Comparison of ENCODE assay signal across 11 mouse cellular contexts in the genomic region with DNA sequence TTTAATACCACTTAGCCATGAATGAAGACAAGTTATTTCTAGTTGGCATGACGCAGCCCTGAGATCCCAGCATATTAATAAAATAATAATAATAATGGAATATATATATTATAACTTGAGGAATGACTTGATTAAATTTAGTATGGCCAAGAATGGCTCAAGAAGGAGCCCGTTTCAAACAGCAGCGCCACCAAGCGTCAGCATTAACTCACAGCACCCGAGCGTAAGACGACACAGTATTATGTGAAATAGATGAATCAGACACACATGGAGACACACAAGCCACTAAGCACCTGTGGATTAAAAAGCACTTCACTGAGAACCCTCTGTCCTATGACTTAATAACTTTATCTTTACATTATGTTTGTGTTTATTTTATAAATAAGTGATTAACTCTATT. TPM values are rescaled to one million over a fixed set of nuclear protein-coding genes. Genes with fewer than 3 reads are reported as not detected.
DNase-seq lines count a peak whose midpoint lies in the region; ATAC-seq and TF ChIP-seq lines count a peak whose summit lies in the region.
"Had no signal": no experiment of that assay in that cellular context is flagged by ENCODE, and none has a peak within 500 bp of the region (broad histone marks: within the 10 kb centered on the region; RNA-seq: fewer than 3 reads in every experiment).

No protein-coding gene starts in this region.

- no peak overlapping the region for H3K9ac ChIP-seq in kidney, embryonic 16.5 days (replicated peaks; ENCODE audit: low read length)

- H3K4me3 ChIP-seq in kidney, embryonic 16.5 days (ENCODE audit: low read length): no peak overlapping the region
- no peak overlapping the region for H3K4me3 ChIP-seq in thymus, adult 2 months (ENCODE audit: control insufficient read depth, insufficient read depth, low read length)

- H3K27me3 ChIP-seq in kidney, embryonic 16.5 days (ENCODE audit: insufficient read depth, low read length): no peaks in the 10 kb centered on the region
- H3K27me3 ChIP-seq in thymus, adult 2 months (ENCODE audit: control insufficient read depth, insufficient read depth, low read length): no peaks in the 10 kb centered on the region

- TF ChIP-seq CTCF in thymus, adult 2 months (IDR thresholded peaks at IDR 0.05; ENCODE audit: borderline replicate concordance, control insufficient read depth, extremely low read depth, insufficient read depth, low read length, poor library complexity): no peak

- H3K36me3 ChIP-seq in kidney, embryonic 16.5 days (ENCODE audit: insufficient read depth, low read length): 0 out of 2 replicates have a peak, but pooled peaks cover 7% of the 10 kb centered on the region
- H3K36me3 ChIP-seq in thymus, adult 2 months (ENCODE audit: control insufficient read depth, insufficient read depth, low read length): peaks cover 15% of the 10 kb centered on the region

- no peaks in the 10 kb centered on the region for H3K9me3 ChIP-seq in kidney, embryonic 16.5 days (ENCODE audit: low read length)

- 53% methylated on average over 7 of the region's 7 CpGs for WGBS in kidney, embryonic 16.5 days
- 86% methylated on average over 7 of the region's 7 CpGs for WGBS in thymus, adult 2 months

- DNase-seq in adrenal gland, postnatal 14 days: peak; percentile 56
- no peak for DNase-seq in adrenal gland, adult 2 months
- peak; percentile 31 for DNase-seq in kidney, postnatal 10 days
- peak; percentile 33 for DNase-seq in thymus, postnatal 4 days
- DNase-seq in thymus, adult 2 months: no peak
- DNase-seq in spleen, postnatal 4 days (ENCODE audit: low spot score in 2 of 2): no peak
- no peak for DNase-seq in left cerebral cortex, postnatal 36 days (ENCODE audit: low spot score in 2 of 2)
- DNase-seq: B cell, adult 2 months; cerebellum, adult 8-10 months; gastrocnemius, postnatal 14 days had no signal

- no peak overlapping the region for H3K27ac ChIP-seq in kidney, embryonic 16.5 days (ENCODE audit: low read length)
- no peak overlapping the region for H3K27ac ChIP-seq in thymus, adult 2 months (ENCODE audit: control insufficient read depth, insufficient read depth, low read length)

- intact Hi-C loops in left cerebral cortex, postnatal 36 days (cut with DNase I): no loop called here

- H3K4me2 ChIP-seq in kidney, embryonic 16.5 days (replicated peaks; ENCODE audit: low read depth, low read length): no peak overlapping the region

- TF ChIP-seq POLR2A in thymus, adult 2 months (IDR thresholded peaks at IDR 0.05; ENCODE audit: control insufficient read depth, extremely low read depth, insufficient read depth, low read length, poor library complexity): no peak

- ATAC-seq in kidney, embryonic 16.5 days (ENCODE audit: low FRiP score, low TSS enrichment): no peak

- H3K4me1 ChIP-seq in kidney, embryonic 16.5 days (ENCODE audit: insufficient read depth, low read length): no peaks in the 10 kb centered on the region
- H3K4me1 ChIP-seq in thymus, adult 2 months (replicated peaks; ENCODE audit: control insufficient read depth, insufficient read depth, low read length): no peaks in the 10 kb centered on the region

RNA-seq across cellular contexts. Expression of a gene that starts 31.2 kb away (rescaled TPM):
- 14.3 and 14.6 TPM in 2 replicates for total RNA-seq in adrenal gland, postnatal 14 days (2021)
- 10 to 100 TPM; 18.7 to 19.7 TPM for total RNA-seq in adrenal gland, adult 2 months (2021)
- 6.3 and 6.4 TPM in 2 replicates for polyA plus RNA-seq in adrenal gland, adult 2 months (2012; rRNA removed)
- polyA plus RNA-seq in kidney, embryonic 16.5 days (2015; fragmentation: Nextera tagmentation; extraction: Ambion mirVana): 16.6 and 17.2 TPM in 2 replicates
- polyA plus RNA-seq in thymus, adult 2 months (2012; rRNA removed): 17.0 and 17.1 TPM in 2 replicates
- total RNA-seq in left cerebral cortex, postnatal 36 days (2021): 10 to 100 TPM; 25.3 to 26.6 TPM

RNA-seq across cellular contexts. Expression of a gene that starts 31.9 kb away (rescaled TPM):
- 0.04 TPM in 1 of 2 replicates, not detected in the other for total RNA-seq in adrenal gland, postnatal 14 days (2021)
- total RNA-seq in adrenal gland, adult 2 months (2021): not detected
- polyA plus RNA-seq in adrenal gland, adult 2 months (2012; rRNA removed): not detected in 2 replicates
- polyA plus RNA-seq in kidney, embryonic 16.5 days (2015; fragmentation: Nextera tagmentation; extraction: Ambion mirVana): 0.04 and 0.06 TPM in 2 replicates
- polyA plus RNA-seq in thymus, adult 2 months (2012; rRNA removed): 0.04 TPM in 1 of 2 replicates, not detected in the other
- total RNA-seq in left cerebral cortex, postnatal 36 days (2021): under 1 TPM; 0.05 TPM
- total RNA-seq: gastrocnemius, postnatal 14 days had no signal

Comparison
In these comparisons a context has a peak if more than half of its experiments do, and no peak if none do; other contexts are left out.
1. DNase-seq: peak in adrenal gland, postnatal 14 days (single experiment), kidney, postnatal 10 days (single experiment) and thymus, postnatal 4 days (single experiment); none in adrenal gland, adult 2 months (single experiment), thymus, adult 2 months (single experiment), spleen, postnatal 4 days (0 of 2) and left cerebral cortex, postnatal 36 days (0 of 2).